Mouse (Mus musculus) kidney, adult 2 months (tissue): Measurements from ENCODE around the gene Tctex1d1. TPM values are rescaled to one million over a fixed set of nuclear protein-coding genes. Genes with fewer than 3 reads are reported as not detected.

Experiments used
- DNase-seq: peaks from one replicate; pipeline ENCODE4 v3.0.0; 2021
- H3K27ac ChIP-seq: fragments of 200-500 bp; 2 replicates; pipeline ENCODE4 v1.5.1; 2012; ENCODE audit warnings: low read depth, low read length, control low read depth, inconsistent platforms; ENCODE audit not compliant: insufficient read depth
- H3K27me3 ChIP-seq: fragments of 200-500 bp; replicated peaks from 2 replicates; pipeline ENCODE4 v1.6.1; 2012; ENCODE audit warnings: mild to moderate bottlenecking, moderate library complexity, low read length, inconsistent platforms; ENCODE audit not compliant: control insufficient read depth, insufficient read depth
- H3K36me3 ChIP-seq: fragments of 200-500 bp; 2 replicates; pipeline ENCODE4 v1.6.1; 2012; ENCODE audit warnings: mild to moderate bottlenecking, moderate library complexity, low read length, inconsistent platforms; ENCODE audit not compliant: control insufficient read depth, insufficient read depth
- H3K4me1 ChIP-seq: fragments of 200-500 bp; 2 replicates; pipeline ENCODE4 v1.6.1; 2011; ENCODE audit warnings: low read length; ENCODE audit not compliant: control insufficient read depth, insufficient read depth
- H3K4me3 ChIP-seq: fragments of 200-500 bp; 2 replicates; pipeline ENCODE4 v1.5.1; 2011; ENCODE audit warnings: mild to moderate bottlenecking, low read depth, low read length, control low read depth; ENCODE audit not compliant: insufficient read depth
- CTCF ChIP-seq: fragments of 200-500 bp; conservative IDR thresholded peaks from 2 replicates; pipeline ENCODE4 v1.5.1; 2011; ENCODE audit warnings: low read depth, mild to moderate bottlenecking, control low read depth, low read length, moderate library complexity, mixed read lengths; ENCODE audit not compliant: insufficient read depth, insufficient read length
- POLR2A ChIP-seq: fragments of 200-500 bp; IDR thresholded peaks from one replicate; pipeline ENCODE4 v1.6.1; 2011; ENCODE audit warnings: low read depth, low read length, control low read depth
- WGBS: fragments of 180-500 bp; shearing (Covaris S2); methylation state at CpG from one replicate; pipeline ENCODE4 v1.1.7; 2018; 5-methylcytosine and 5-hydroxymethylcytosine counted together
- polyA plus RNA-seq: library from polyadenylated mRNA; depleted of rRNA; stranded (reverse); fragments of >200 nt; gene quantifications from 2 replicates; pipeline ENCODE4 v1.2.3, GENCODE M21; 2012

Gene Tctex1d1
- polyA plus RNA-seq, 1 experiment, result not detected

- TF ChIP-seq POLR2A (no peak), CTCF (no peak)
- WGBS, result 87% methylated on average over 5 of the region's 5 CpGs
- Histone ChIP-seq H3K4me1 (no peaks in the 10 kb centered on the region), H3K27me3 (no peaks in the 10 kb centered on the region), H3K27ac (no peak overlapping the region), H3K4me3 (no peak overlapping the region), H3K36me3 (no peaks in the 10 kb centered on the region)
- no peak for DNase-seq
Measured at GRCm38 (mm10) chr4:102959409-102959808, 19.0 kb upstream of the Tctex1d1 start.

- Histone ChIP-seq H3K27ac (no peak overlapping the region), H3K4me1 (no peaks in the 10 kb centered on the region), H3K36me3 (no peaks in the 10 kb centered on the region), H3K4me3 (no peak overlapping the region), H3K27me3 (no peaks in the 10 kb centered on the region)
- 65% methylated on average over 3 of the region's 3 CpGs for WGBS
- no peak for TF ChIP-seq CTCF
- no peak for TF ChIP-seq POLR2A
- no peak for DNase-seq
Measured at GRCm38 (mm10) chr4:102964174-102964573, 14.2 kb upstream of the Tctex1d1 start.

GRCm38 (mm10) chr4:102967811-102968210 is 10.6 kb upstream of the Tctex1d1 start:
- WGBS, result 69% methylated on average over 15 of the region's 15 CpGs
- TF ChIP-seq CTCF, result no peak
- no peak for TF ChIP-seq POLR2A
- Histone ChIP-seq H3K27me3 (no peaks in the 10 kb centered on the region), H3K4me3 (no peak overlapping the region), H3K4me1 (no peaks in the 10 kb centered on the region), H3K27ac (no peak overlapping the region), H3K36me3 (no peaks in the 10 kb centered on the region)
- DNase-seq, result no peak

GRCm38 (mm10) chr4:102969599-102969998 is 8.8 kb upstream of the Tctex1d1 start:
- Histone ChIP-seq H3K36me3 (no peaks in the 10 kb centered on the region), H3K4me1 (no peaks in the 10 kb centered on the region), H3K4me3 (no peak overlapping the region), H3K27ac (no peak overlapping the region), H3K27me3 (no peaks in the 10 kb centered on the region)
- WGBS, result 95% methylated on average over 5 of the region's 5 CpGs
- TF ChIP-seq POLR2A, result no peak
- no peak for TF ChIP-seq CTCF
- DNase-seq, result no peak

GRCm38 (mm10) chr4:102971159-102971558 is 7.2 kb upstream of the Tctex1d1 start:
- Histone ChIP-seq H3K4me1 (no peaks in the 10 kb centered on the region), H3K36me3 (no peaks in the 10 kb centered on the region)
- 76% methylated on average over 5 of the region's 5 CpGs for WGBS

GRCm38 (mm10) chr4:102972071-102972470 is 6.3 kb upstream of the Tctex1d1 start:
- no peaks in the 10 kb centered on the region for H3K27me3 ChIP-seq
- no peak for DNase-seq
- no peaks in the 10 kb centered on the region for H3K36me3 ChIP-seq
- no peak for TF ChIP-seq POLR2A
- no peaks in the 10 kb centered on the region for H3K4me1 ChIP-seq
- H3K27ac ChIP-seq, result no peak overlapping the region
- H3K4me3 ChIP-seq, result no peak overlapping the region
- WGBS, result 86% methylated on average over 3 of the region's 3 CpGs

More at GRCm38 (mm10) chr4:102971159-102971558, 7.2 kb upstream of the Tctex1d1 start:
- no peak for TF ChIP-seq CTCF
- no peak for TF ChIP-seq POLR2A
- H3K27ac ChIP-seq, result no peak overlapping the region
- no peaks in the 10 kb centered on the region for H3K27me3 ChIP-seq
- no peak for DNase-seq
- H3K4me3 ChIP-seq, result no peak overlapping the region

- TF ChIP-seq POLR2A (no peak), CTCF (no peak)
- DNase-seq, result no peak
- Histone ChIP-seq H3K36me3 (no peaks in the 10 kb centered on the region), H3K4me3 (no peak overlapping the region), H3K4me1 (no peaks in the 10 kb centered on the region), H3K27ac (no peak overlapping the region), H3K27me3 (no peaks in the 10 kb centered on the region)
- 70% methylated on average over 5 of the region's 5 CpGs for WGBS
Measured at GRCm38 (mm10) chr4:102974172-102974571, 4.2 kb upstream of the Tctex1d1 start.
